Comparison of ENCODE assay signal across 19 mouse cellular contexts in the genomic region with DNA sequence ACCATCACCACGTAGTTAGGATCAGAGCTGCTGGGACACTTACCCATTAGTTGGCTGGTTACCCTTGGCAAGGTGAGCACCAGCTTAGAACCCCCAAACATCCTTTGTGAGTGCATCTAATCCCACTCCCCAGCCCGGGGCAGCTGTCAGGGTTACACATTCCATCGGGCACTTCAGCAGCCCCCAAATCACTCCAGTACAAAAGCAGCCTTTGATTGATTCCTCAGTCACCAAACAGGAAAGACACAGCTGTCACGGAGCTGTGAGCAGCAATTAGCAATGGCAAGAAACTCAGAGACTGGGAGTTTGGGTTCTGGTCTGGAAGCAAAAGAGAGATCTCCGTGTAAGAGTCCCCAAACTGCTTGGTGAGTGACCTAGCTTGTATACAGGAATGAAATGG.
DNase-seq lines count a peak whose midpoint lies in the region; ATAC-seq lines count a peak whose summit lies in the region.
"Had no signal": no experiment of that assay in that cellular context is flagged by ENCODE, and none has a peak within 500 bp of the region (broad histone marks: within the 10 kb centered on the region; RNA-seq: fewer than 3 reads in every experiment).

No protein-coding gene starts in this region.

- H3K4me2 ChIP-seq in hindbrain, embryonic 12.5 days (replicated peaks), result no peak overlapping the region
- no peak overlapping the region for H3K4me2 ChIP-seq in midbrain, embryonic 11.5 days
- no peak overlapping the region for H3K4me2 ChIP-seq in midbrain, embryonic 16.5 days (ENCODE audit: low read length)
- no peak overlapping the region for H3K4me2 ChIP-seq in embryonic facial prominence, embryonic 14.5 days (ENCODE audit: low read depth, low read length)
- H3K4me2 ChIP-seq: heart, embryonic 12.5 days; limb, embryonic 13.5 days; liver, embryonic 15.5 days had no signal

- peak; percentile 33 for DNase-seq in hindbrain, embryonic 10.5 days (ENCODE audit: low spot score)
- DNase-seq in midbrain, embryonic 11.5 days (ENCODE audit: low spot score, missing footprints), result peak; percentile 87
- peak; percentile 59 for DNase-seq in embryo, embryonic 10.5 days (ENCODE audit: low spot score)
- DNase-seq in embryonic facial prominence, embryonic 14.5 days (ENCODE audit: low spot score), result peak; percentile 30
- DNase-seq in left cerebral cortex, adult 11 months (ENCODE audit: low spot score), result no peak
- DNase-seq: adrenal gland, postnatal 14 days; cerebellum, adult 2 months; gastrocnemius, postnatal 25 days; heart, postnatal 36 days; kidney, adult 9 months; right cerebral cortex, postnatal 14 days had no signal

- H3K27me3 ChIP-seq in hindbrain, embryonic 10.5 days (ENCODE audit: insufficient read depth, poor library complexity, severe bottlenecking), result peaks cover 14% of the 10 kb centered on the region
- H3K27me3 ChIP-seq in hindbrain, embryonic 12.5 days, result 0 out of 2 replicates have a peak, but pooled peaks cover 9% of the 10 kb centered on the region
- no peaks in the 10 kb centered on the region for H3K27me3 ChIP-seq in midbrain, embryonic 11.5 days (ENCODE audit: control insufficient read depth, insufficient read depth, low read length)
- no peaks in the 10 kb centered on the region for H3K27me3 ChIP-seq in midbrain, embryonic 16.5 days (ENCODE audit: control insufficient read depth, insufficient read depth, low read depth, low read length)
- H3K27me3 ChIP-seq in embryonic facial prominence, embryonic 14.5 days (replicated peaks; ENCODE audit: control insufficient read depth, insufficient read depth, low read length), result no peaks in the 10 kb centered on the region
- H3K27me3 ChIP-seq: heart, embryonic 12.5 days; liver, embryonic 15.5 days had no signal

- no peaks in the 10 kb centered on the region for H3K9me3 ChIP-seq in hindbrain, embryonic 10.5 days
- H3K9me3 ChIP-seq in hindbrain, embryonic 12.5 days (replicated peaks), result 0 out of 2 replicates have a peak, but pooled peaks cover 6% of the 10 kb centered on the region
- no peaks in the 10 kb centered on the region for H3K9me3 ChIP-seq in midbrain, embryonic 11.5 days (ENCODE audit: control insufficient read depth, low read length)
- no peaks in the 10 kb centered on the region for H3K9me3 ChIP-seq in midbrain, embryonic 16.5 days (replicated peaks; ENCODE audit: control insufficient read depth, low read length, poor library complexity, severe bottlenecking)
- H3K9me3 ChIP-seq in embryonic facial prominence, embryonic 14.5 days (ENCODE audit: control insufficient read depth, low read length), result no peaks in the 10 kb centered on the region
- H3K9me3 ChIP-seq: heart, embryonic 12.5 days; limb, embryonic 13.5 days; liver, embryonic 15.5 days had no signal

- no peak overlapping the region for H3K9ac ChIP-seq in hindbrain, embryonic 12.5 days
- no peak overlapping the region for H3K9ac ChIP-seq in midbrain, embryonic 11.5 days (ENCODE audit: low read length)
- no peak overlapping the region for H3K9ac ChIP-seq in midbrain, embryonic 16.5 days (ENCODE audit: low read depth, low read length)
- H3K9ac ChIP-seq in embryonic facial prominence, embryonic 14.5 days (ENCODE audit: low read depth, low read length), result no peak overlapping the region
- H3K9ac ChIP-seq: heart, embryonic 12.5 days; limb, embryonic 13.5 days; liver, embryonic 15.5 days had no signal

- no peaks in the 10 kb centered on the region for H3K36me3 ChIP-seq in hindbrain, embryonic 10.5 days
- no peaks in the 10 kb centered on the region for H3K36me3 ChIP-seq in hindbrain, embryonic 12.5 days
- H3K36me3 ChIP-seq in midbrain, embryonic 11.5 days (ENCODE audit: control insufficient read depth, insufficient read depth, low read length), result no peaks in the 10 kb centered on the region
- H3K36me3 ChIP-seq in midbrain, embryonic 16.5 days (ENCODE audit: control insufficient read depth, insufficient read depth, low read length), result no peaks in the 10 kb centered on the region
- H3K36me3 ChIP-seq in embryonic facial prominence, embryonic 14.5 days (ENCODE audit: control insufficient read depth, insufficient read depth, low read length), result no peaks in the 10 kb centered on the region
- H3K36me3 ChIP-seq: heart, embryonic 12.5 days; limb, embryonic 13.5 days; liver, embryonic 15.5 days had no signal

- ATAC-seq in hindbrain, embryonic 12.5 days (ENCODE audit: low FRiP score), result no peak
- peak; percentile 33; the same call in 1 of the 2 replicates for ATAC-seq in midbrain, embryonic 11.5 days (ENCODE audit: low FRiP score)
- ATAC-seq in midbrain, embryonic 16.5 days, result no peak
- ATAC-seq in embryonic facial prominence, embryonic 14.5 days (ENCODE audit: low read depth), result no peak
- ATAC-seq: lung, postnatal 0 days had no signal

- 12% methylated on average over 5 of the region's 5 CpGs for WGBS in hindbrain, embryonic 10.5 days
- WGBS in hindbrain, embryonic 12.5 days, result 11% methylated on average over 5 of the region's 5 CpGs
- 10% methylated on average over 5 of the region's 5 CpGs for WGBS in midbrain, embryonic 11.5 days
- 9% methylated on average over 5 of the region's 5 CpGs for WGBS in midbrain, embryonic 16.5 days
- WGBS in embryonic facial prominence, embryonic 14.5 days, result 6% methylated on average over 5 of the region's 5 CpGs

- H3K27ac ChIP-seq in hindbrain, embryonic 10.5 days, result peak overlapping the region; percentile 50
- no peak overlapping the region for H3K27ac ChIP-seq in hindbrain, embryonic 12.5 days
- no peak overlapping the region for H3K27ac ChIP-seq in midbrain, embryonic 11.5 days (ENCODE audit: low read depth, low read length)
- no peak overlapping the region for H3K27ac ChIP-seq in midbrain, embryonic 16.5 days (ENCODE audit: low read length)
- no peak overlapping the region for H3K27ac ChIP-seq in embryonic facial prominence, embryonic 14.5 days (replicated peaks; ENCODE audit: low read depth, low read length)
- H3K27ac ChIP-seq: limb, embryonic 13.5 days; liver, embryonic 15.5 days; stomach, postnatal 0 days had no signal

- H3K4me3 ChIP-seq in hindbrain, embryonic 10.5 days, result no peak overlapping the region
- no peak overlapping the region for H3K4me3 ChIP-seq in hindbrain, embryonic 12.5 days
- H3K4me3 ChIP-seq in midbrain, embryonic 11.5 days (ENCODE audit: low read depth, low read length), result no peak overlapping the region
- no peak overlapping the region for H3K4me3 ChIP-seq in midbrain, embryonic 16.5 days (ENCODE audit: low read depth, low read length)
- no peak overlapping the region for H3K4me3 ChIP-seq in embryonic facial prominence, embryonic 14.5 days (ENCODE audit: low read depth, low read length)
- H3K4me3 ChIP-seq: heart, embryonic 12.5 days; limb, embryonic 13.5 days; liver, embryonic 15.5 days; myocyte had no signal

- H3K4me1 ChIP-seq in hindbrain, embryonic 10.5 days (replicated peaks), result peaks cover 18% of the 10 kb centered on the region
- peaks cover 10% of the 10 kb centered on the region for H3K4me1 ChIP-seq in hindbrain, embryonic 12.5 days
- H3K4me1 ChIP-seq in midbrain, embryonic 11.5 days (ENCODE audit: control insufficient read depth, insufficient read depth, low read length), result peaks cover 6% of the 10 kb centered on the region
- peaks cover 2% of the 10 kb centered on the region; the same call in 1 of the 2 replicates for H3K4me1 ChIP-seq in midbrain, embryonic 16.5 days (ENCODE audit: control insufficient read depth, insufficient read depth, low read length)
- no peaks in the 10 kb centered on the region for H3K4me1 ChIP-seq in embryonic facial prominence, embryonic 14.5 days (ENCODE audit: control insufficient read depth, insufficient read depth, low read length)
- H3K4me1 ChIP-seq: heart, embryonic 12.5 days; liver, embryonic 15.5 days had no signal
